Mouse (Mus musculus): Measurements from ENCODE around the gene Tmem117. TPM values are rescaled to one million over a fixed set of nuclear protein-coding genes. Genes with fewer than 3 reads are reported as not detected.

Tmem117 gene
- polyA plus RNA-seq, 1 experiment: not detected

- no peak for TF ChIP-seq POLR2A (IDR thresholded peaks at IDR 0.05; ENCODE audit: low read depth, low read length)
- no peaks in the 10 kb centered on the region for H3K4me1 ChIP-seq (ENCODE audit: control insufficient read depth, insufficient read depth, insufficient read length)
- no peak overlapping the region for H3K4me3 ChIP-seq (ENCODE audit: extremely low read depth, insufficient read depth, insufficient read length)
- 72% methylated on average over 5 of the region's 5 CpGs for WGBS
- H3K36me3 ChIP-seq (ENCODE audit: control insufficient read depth, insufficient read depth, low read length): no peaks in the 10 kb centered on the region
- H3K27me3 ChIP-seq (ENCODE audit: control insufficient read depth, insufficient read depth, low read length): no peaks in the 10 kb centered on the region
- DNase-seq (ENCODE audit: low read depth in 1 of 2, low spot score in 2 of 2): no peak
- no peak overlapping the region for H3K27ac ChIP-seq (ENCODE audit: insufficient read depth, low read length)
Observed at GRCm38 (mm10) chr15:94811550-94811949, 182.5 kb downstream of the Tmem117 start.

GRCm38 (mm10) chr15:94814213-94815100, 185.4 kb downstream of the Tmem117 start:
- 83% methylated on average over 15 of the region's 15 CpGs for WGBS
- Histone ChIP-seq H3K27ac (ENCODE audit: insufficient read depth, low read length) (0 out of 2 replicates have a peak overlapping the region, but pooled peaks have one; percentile 19), H3K36me3 (ENCODE audit: control insufficient read depth, insufficient read depth, low read length) (no peaks in the 10 kb centered on the region), H3K4me1 (ENCODE audit: control insufficient read depth, insufficient read depth, insufficient read length) (no peaks in the 10 kb centered on the region), H3K4me3 (ENCODE audit: extremely low read depth, insufficient read depth, insufficient read length) (no peak overlapping the region), H3K27me3 (ENCODE audit: control insufficient read depth, insufficient read depth, low read length) (no peaks in the 10 kb centered on the region)
- TF ChIP-seq CTCF (IDR thresholded peaks at IDR 0.05; ENCODE audit: extremely low read depth, insufficient read depth, insufficient read length, insufficient replicate concordance) (no peak), POLR2A (IDR thresholded peaks at IDR 0.05; ENCODE audit: low read depth, low read length) (no peak)
- no peak for DNase-seq (ENCODE audit: low read depth in 1 of 2, low spot score in 2 of 2)

- Histone ChIP-seq H3K27ac (ENCODE audit: insufficient read depth, low read length) (no peak overlapping the region), H3K4me1 (ENCODE audit: control insufficient read depth, insufficient read depth, insufficient read length) (no peaks in the 10 kb centered on the region), H3K4me3 (ENCODE audit: extremely low read depth, insufficient read depth, insufficient read length) (no peak overlapping the region), H3K27me3 (ENCODE audit: control insufficient read depth, insufficient read depth, low read length) (no peaks in the 10 kb centered on the region), H3K36me3 (ENCODE audit: control insufficient read depth, insufficient read depth, low read length) (no peaks in the 10 kb centered on the region)
- no peak for TF ChIP-seq CTCF (IDR thresholded peaks at IDR 0.05; ENCODE audit: extremely low read depth, insufficient read depth, insufficient read length, insufficient replicate concordance)
- TF ChIP-seq POLR2A (IDR thresholded peaks at IDR 0.05; ENCODE audit: low read depth, low read length): no peak
- no peak for DNase-seq (ENCODE audit: low read depth in 1 of 2, low spot score in 2 of 2)
- 72% methylated on average over 3 of the region's 3 CpGs for WGBS
Observed at GRCm38 (mm10) chr15:94835634-94836033, 206.6 kb downstream of the Tmem117 start.

GRCm38 (mm10) chr15:94838646-94839045, 209.6 kb downstream of the Tmem117 start:
- no peak overlapping the region for H3K4me3 ChIP-seq (ENCODE audit: extremely low read depth, insufficient read depth, insufficient read length)
- WGBS: 88% methylated on average over 4 of the region's 4 CpGs
- no peaks in the 10 kb centered on the region for H3K4me1 ChIP-seq (ENCODE audit: control insufficient read depth, insufficient read depth, insufficient read length)
- no peak for DNase-seq (ENCODE audit: low read depth in 1 of 2, low spot score in 2 of 2)
- no peak for TF ChIP-seq POLR2A (IDR thresholded peaks at IDR 0.05; ENCODE audit: low read depth, low read length)
- no peak for TF ChIP-seq CTCF (IDR thresholded peaks at IDR 0.05; ENCODE audit: extremely low read depth, insufficient read depth, insufficient read length, insufficient replicate concordance)
- H3K27me3 ChIP-seq (ENCODE audit: control insufficient read depth, insufficient read depth, low read length): no peaks in the 10 kb centered on the region
- no peak overlapping the region for H3K27ac ChIP-seq (ENCODE audit: insufficient read depth, low read length)
- H3K36me3 ChIP-seq (ENCODE audit: control insufficient read depth, insufficient read depth, low read length): no peaks in the 10 kb centered on the region

- Histone ChIP-seq H3K27ac (ENCODE audit: insufficient read depth, low read length) (no peak overlapping the region), H3K4me3 (ENCODE audit: extremely low read depth, insufficient read depth, insufficient read length) (no peak overlapping the region), H3K36me3 (ENCODE audit: control insufficient read depth, insufficient read depth, low read length) (no peaks in the 10 kb centered on the region), H3K27me3 (ENCODE audit: control insufficient read depth, insufficient read depth, low read length) (no peaks in the 10 kb centered on the region), H3K4me1 (ENCODE audit: control insufficient read depth, insufficient read depth, insufficient read length) (no peaks in the 10 kb centered on the region)
- no peak for DNase-seq (ENCODE audit: low read depth in 1 of 2, low spot score in 2 of 2)
- TF ChIP-seq POLR2A (IDR thresholded peaks at IDR 0.05; ENCODE audit: low read depth, low read length): no peak
- TF ChIP-seq CTCF (IDR thresholded peaks at IDR 0.05; ENCODE audit: extremely low read depth, insufficient read depth, insufficient read length, insufficient replicate concordance): no peak
- 67% methylated on average over 2 of the region's 2 CpGs for WGBS
Observed at GRCm38 (mm10) chr15:94847501-94847900, 218.5 kb downstream of the Tmem117 start.

DNA sequence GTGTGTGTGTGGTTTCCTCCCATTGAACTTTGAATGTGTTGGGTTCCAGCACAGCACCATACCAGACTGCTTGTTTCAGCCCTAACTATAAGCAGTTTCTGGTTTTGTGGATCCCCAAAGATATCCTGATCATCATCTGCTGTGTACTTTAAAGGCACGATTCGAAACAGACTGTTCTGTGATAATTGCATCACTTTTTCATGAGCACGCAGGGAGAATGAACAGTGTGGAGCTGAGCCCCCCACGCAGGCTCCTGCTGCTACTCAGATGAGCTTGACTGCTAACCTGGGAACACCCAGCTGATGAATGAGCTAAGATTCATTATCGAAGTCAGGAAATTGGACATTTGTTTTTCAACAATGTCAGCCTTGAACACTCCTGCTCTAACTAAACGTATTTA, 230.6 kb downstream of the Tmem117 start:
- no peaks in the 10 kb centered on the region for H3K36me3 ChIP-seq (ENCODE audit: control insufficient read depth, insufficient read depth, low read length)
- no peak overlapping the region for H3K4me3 ChIP-seq (ENCODE audit: extremely low read depth, insufficient read depth, insufficient read length)
- no peaks in the 10 kb centered on the region for H3K27me3 ChIP-seq (ENCODE audit: control insufficient read depth, insufficient read depth, low read length)
- DNase-seq (ENCODE audit: low read depth in 1 of 2, low spot score in 2 of 2): no peak
- H3K27ac ChIP-seq (ENCODE audit: insufficient read depth, low read length): no peak overlapping the region
- no peak for TF ChIP-seq CTCF (IDR thresholded peaks at IDR 0.05; ENCODE audit: extremely low read depth, insufficient read depth, insufficient read length, insufficient replicate concordance)
- no peak for TF ChIP-seq POLR2A (IDR thresholded peaks at IDR 0.05; ENCODE audit: low read depth, low read length)
- no peaks in the 10 kb centered on the region for H3K4me1 ChIP-seq (ENCODE audit: control insufficient read depth, insufficient read depth, insufficient read length)
- 84% methylated on average over 6 of the region's 6 CpGs for WGBS

DNA sequence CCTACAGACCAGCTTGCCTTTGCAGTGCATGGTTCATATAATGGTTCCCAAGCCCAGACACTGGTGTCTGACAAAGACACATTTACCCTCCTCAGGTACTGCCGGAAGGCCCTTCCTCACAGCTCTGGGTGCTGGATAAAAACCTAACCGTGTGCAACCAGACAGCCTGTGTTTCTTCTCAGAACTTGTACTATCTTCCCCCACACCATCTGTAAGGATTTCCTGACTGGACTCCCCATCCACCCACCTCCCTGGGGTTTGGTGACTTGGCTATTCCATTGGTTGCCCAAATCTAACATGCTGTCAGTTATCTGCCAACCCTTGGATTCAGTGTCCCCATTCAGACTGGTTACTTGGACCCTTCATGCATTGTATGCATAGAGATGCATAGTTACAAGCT, 232.1 kb downstream of the Tmem117 start:
- no peaks in the 10 kb centered on the region for H3K4me1 ChIP-seq (ENCODE audit: control insufficient read depth, insufficient read depth, insufficient read length)
- no peak for DNase-seq (ENCODE audit: low read depth in 1 of 2, low spot score in 2 of 2)
- H3K36me3 ChIP-seq (ENCODE audit: control insufficient read depth, insufficient read depth, low read length): no peaks in the 10 kb centered on the region
- H3K27me3 ChIP-seq (ENCODE audit: control insufficient read depth, insufficient read depth, low read length): no peaks in the 10 kb centered on the region
- WGBS: 86% methylated on average over 2 of the region's 2 CpGs
- TF ChIP-seq CTCF (IDR thresholded peaks at IDR 0.05; ENCODE audit: extremely low read depth, insufficient read depth, insufficient read length, insufficient replicate concordance) (no peak), POLR2A (IDR thresholded peaks at IDR 0.05; ENCODE audit: low read depth, low read length) (no peak)
- no peak overlapping the region for H3K27ac ChIP-seq (ENCODE audit: insufficient read depth, low read length)
- no peak overlapping the region for H3K4me3 ChIP-seq (ENCODE audit: extremely low read depth, insufficient read depth, insufficient read length)
